Mouse (Mus musculus) heart, postnatal 14 days (tissue): ENCODE results near the gene Sema6d. TPM values are rescaled to one million over a fixed set of nuclear protein-coding genes. Genes with fewer than 3 reads are reported as not detected.
A peak's percentile ranks its signal among the peaks of the same experiment; 100 is the strongest.

Experiments
- DNase-seq, 2 experiments: peaks; one replicate each; pipeline ENCODE4 v3.0.0; 2021 to 2022
- intact Hi-C: fragments of 180-260 bp; cut with DNase I; formaldehyde crosslinking; loops from one replicate; pipeline ENCODE4 v1.15.1; 2025
- long read RNA-seq, 2 experiments: library from polyadenylated mRNA; stranded (forward); transcript quantifications; one replicate each; pipeline ENCODE4 v2.0.0; 2021
- total RNA-seq, 2 experiments: library from RNA; stranded (reverse); gene quantifications; 2 replicates each; pipeline ENCODE4 v1.2.3; 2021

Gene Sema6d
- total RNA-seq = 10 to 100 TPM; 23.6 to 23.8 TPM
- long read RNA-seq, experiment 1, full-length matches to known transcripts = 1 of 6 reads
- long read RNA-seq, experiment 1, partial matches to known transcripts = 1 of 6 reads
- long read RNA-seq, experiment 1, other reads (novel, unspliced or antisense) = 4 of 6 reads
- long read RNA-seq, experiment 2, full-length matches to known transcripts = 1 of 6 reads
- long read RNA-seq, experiment 2, partial matches to known transcripts = 0 of 6 reads
- long read RNA-seq, experiment 2, other reads (novel, unspliced or antisense) = 5 of 6 reads

GRCm38 (mm10) chr2:124089813-124090230, at the start of gene Sema6d:
Sema6d (plus strand) TSS chr2:124089969.
- intact Hi-C loops = loop anchor here (10.0 kb wide), 1 partner anchor 775 kb away; no protein-coding TSS in a partner anchor
- peak; percentile 4 to 7 for DNase-seq

DNA sequence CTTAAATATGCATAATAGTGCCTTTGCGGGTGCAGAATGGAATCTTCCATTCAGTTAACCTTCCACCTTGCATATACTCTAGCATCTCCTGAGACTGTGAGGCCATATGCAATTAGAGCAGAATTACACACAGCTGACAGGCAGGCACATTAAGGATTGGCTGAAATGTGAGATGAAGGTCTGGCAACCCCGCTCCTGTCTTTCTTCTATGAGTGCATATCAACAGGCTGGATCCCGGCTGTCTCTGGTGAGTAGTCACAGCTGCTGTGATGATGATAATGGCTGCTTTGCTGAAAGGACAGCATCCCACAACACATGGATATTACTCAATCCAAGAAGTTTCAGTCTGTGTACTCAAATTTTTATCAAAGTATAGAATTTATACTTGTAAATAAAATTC, 29.9 kb upstream of the Sema6d start:
- intact Hi-C loops = no loop called here
- no peak for DNase-seq

DNA sequence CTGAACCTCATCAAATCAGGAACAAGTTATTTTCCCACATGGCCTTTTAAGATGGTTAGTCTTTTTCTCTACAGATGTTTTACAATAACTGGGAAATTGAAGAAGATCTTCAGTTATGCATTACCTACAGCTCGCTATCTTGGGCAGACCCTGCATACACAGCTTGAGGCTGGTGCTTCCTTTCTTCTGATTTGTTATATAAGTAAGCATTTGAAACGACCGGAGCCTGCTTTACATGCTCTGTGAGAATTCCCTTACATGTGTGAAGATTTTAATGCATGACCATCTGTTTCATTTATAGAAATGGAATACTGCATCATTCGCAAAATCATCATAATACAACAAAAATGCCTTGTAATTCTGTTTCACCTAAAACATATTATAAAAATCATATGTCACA, 21.4 kb upstream of the Sema6d start:
- no peak for DNase-seq
- intact Hi-C loops = no loop called here

- DNase-seq = no peak
These were observed 19.1 kb upstream of the Sema6d start for GRCm38 (mm10) chr2:124070664-124071063.

GRCm38 (mm10) chr2:124071380-124071779, 18.4 kb upstream of the Sema6d start:
- DNase-seq = no peak
- intact Hi-C loops = no loop called here

More at GRCm38 (mm10) chr2:124070664-124071063, 19.1 kb upstream of the Sema6d start:
- intact Hi-C loops = no loop called here

- intact Hi-C loops = loop anchor here (10.0 kb wide), 1 partner anchor 776 kb away; no protein-coding TSS in a partner anchor
- peak; percentile 4 to 6 for DNase-seq
These were observed 717 bp downstream of the Sema6d start for GRCm38 (mm10) chr2:124090231-124091141.

DNA sequence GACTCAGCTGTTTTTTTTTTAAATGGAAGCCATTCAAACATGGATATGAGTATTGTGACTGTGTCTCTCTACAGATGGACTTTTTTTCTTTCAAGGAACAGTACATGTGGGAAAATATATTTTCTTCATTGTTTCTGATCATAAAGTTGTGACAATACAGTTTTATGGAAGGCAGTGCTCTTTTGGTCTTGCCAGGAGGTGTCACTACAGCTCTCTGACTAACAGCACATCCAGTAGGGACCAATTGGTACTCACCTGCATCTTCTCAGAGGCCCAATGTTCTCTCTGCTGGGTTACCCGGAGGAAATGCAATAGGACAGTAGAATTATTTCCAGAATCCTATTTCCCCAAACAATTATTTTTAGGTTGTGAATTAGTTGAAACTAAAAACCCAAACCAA, 9.9 kb downstream of the Sema6d start:
- no peak for DNase-seq
- intact Hi-C loops = loop anchor here (2.0 to 10.0 kb wide), 6 partner anchors 188 to 1115 kb away; no protein-coding TSS in a partner anchor

DNA sequence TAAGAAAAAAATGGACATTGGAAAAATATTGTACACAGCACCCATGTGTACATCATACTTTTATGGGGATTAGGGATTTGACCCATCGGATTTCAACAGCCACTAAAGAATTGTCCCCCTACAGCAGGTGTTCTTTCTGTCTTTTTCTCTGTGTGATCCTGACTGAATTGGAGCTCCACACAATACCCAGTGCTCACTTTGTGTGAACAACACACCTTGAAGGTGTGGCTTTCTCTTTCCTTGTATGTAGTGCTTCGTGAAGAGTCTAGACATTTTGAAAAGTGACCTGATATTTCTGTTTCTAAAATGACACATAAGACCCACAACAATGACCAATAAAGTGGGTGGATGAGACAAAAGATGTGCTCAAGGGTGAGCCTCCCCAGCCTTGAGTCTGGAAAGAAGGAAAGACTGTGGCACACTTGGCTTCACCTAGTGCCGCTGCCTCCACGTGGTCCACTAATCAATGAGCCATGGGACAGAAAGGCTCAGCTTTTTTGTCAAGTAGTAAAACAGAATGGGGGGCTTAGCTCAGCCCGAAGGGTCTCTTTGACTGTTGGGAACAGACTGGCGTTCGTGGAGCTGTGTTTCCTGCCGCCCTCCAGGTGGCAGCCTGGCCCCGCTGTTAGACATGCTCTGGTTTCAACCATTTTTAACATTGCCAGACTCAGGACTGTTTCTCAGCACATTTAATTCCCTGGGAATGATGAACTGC, 10.9 kb downstream of the Sema6d start:
- DNase-seq = peak; percentile 67 to 74
- intact Hi-C loops = loop anchor here (1.0 to 10.0 kb wide), 7 partner anchors 187 to 1114 kb away; no protein-coding TSS in a partner anchor

- intact Hi-C loops = loop anchor here (1.0 to 10.0 kb wide), 7 partner anchors 186 to 1114 kb away; no protein-coding TSS in a partner anchor
- no peak for DNase-seq
These were observed 11.4 kb downstream of the Sema6d start for GRCm38 (mm10) chr2:124101201-124101517.

DNA sequence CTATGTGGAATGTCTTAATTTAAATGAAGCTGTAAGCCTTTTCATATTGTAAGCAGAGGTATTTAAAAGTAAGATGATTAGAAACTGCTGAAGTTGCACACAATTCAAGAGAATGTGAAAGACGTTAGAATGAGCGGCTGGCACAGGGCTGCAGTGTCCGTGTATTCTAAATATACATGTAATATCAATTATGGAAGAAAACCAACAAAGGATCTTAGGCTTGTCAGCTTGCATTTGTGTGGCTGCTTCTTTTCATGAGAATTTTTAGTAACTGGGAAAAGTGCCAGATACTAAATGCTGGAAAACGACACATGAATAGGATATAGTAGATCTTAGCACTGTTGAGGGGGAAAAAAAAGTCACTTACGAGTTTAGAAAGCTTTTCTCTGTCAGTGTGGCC, 11.8 kb downstream of the Sema6d start:
- DNase-seq = no peak

GRCm38 (mm10) chr2:124103277-124103676, 13.5 kb downstream of the Sema6d start:
- intact Hi-C loops = loop anchor here (5.0 to 10.0 kb wide), 3 partner anchors 184 to 1112 kb away; no protein-coding TSS in a partner anchor
- no peak for DNase-seq

More for the DNA sequence above, 11.8 kb downstream of the Sema6d start:
- intact Hi-C loops = loop anchor here (1.0 to 10.0 kb wide), 7 partner anchors 186 to 1113 kb away; no protein-coding TSS in a partner anchor

GRCm38 (mm10) chr2:124118469-124119243, 28.9 kb downstream of the Sema6d start:
- intact Hi-C loops = no loop called here

GRCm38 (mm10) chr2:124120355-124120754, 30.6 kb downstream of the Sema6d start:
- peak; percentile 6 to 7 for DNase-seq
- intact Hi-C loops = no loop called here

More at GRCm38 (mm10) chr2:124118469-124119243, 28.9 kb downstream of the Sema6d start:
- no peak for DNase-seq

DNA sequence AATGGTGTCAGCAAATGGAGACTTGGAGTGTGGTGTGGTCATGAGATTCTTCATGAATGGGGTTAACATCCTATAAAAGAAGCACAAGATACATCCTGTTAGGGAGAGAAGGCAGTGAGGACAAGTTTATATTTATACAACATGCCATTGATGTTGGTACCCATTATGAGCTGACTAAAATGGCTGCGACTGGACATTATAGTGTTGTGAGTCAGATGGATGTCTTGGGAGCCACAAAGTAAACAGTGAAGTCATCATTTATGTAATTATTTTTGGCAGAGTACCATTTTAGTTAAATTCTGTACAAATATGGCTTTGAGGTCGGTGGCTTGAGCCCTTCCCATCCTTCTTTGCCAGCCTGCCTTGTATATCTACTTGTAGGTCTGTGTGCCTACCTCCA, 31.8 kb downstream of the Sema6d start:
- intact Hi-C loops = no loop called here
- no peak for DNase-seq

DNA sequence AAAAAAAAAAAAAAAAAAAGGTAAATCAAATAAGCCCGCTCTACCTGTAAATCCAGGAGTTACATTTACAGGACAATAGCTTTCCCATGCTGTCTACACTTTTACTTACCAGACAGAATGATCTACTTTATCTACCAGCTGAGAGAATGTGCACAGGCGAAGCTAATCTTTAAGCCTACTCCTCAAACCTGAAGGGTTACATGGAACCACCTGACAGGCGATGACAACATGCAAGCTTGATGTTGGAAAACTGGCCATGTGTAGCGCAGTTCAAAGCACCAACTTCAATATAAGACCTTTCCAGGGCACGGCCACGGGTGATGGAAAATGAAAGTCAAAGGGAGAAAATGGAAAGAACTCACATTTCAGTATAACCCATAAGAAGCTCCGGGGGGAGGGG, 35.7 kb downstream of the Sema6d start:
- intact Hi-C loops = no loop called here
- DNase-seq = no peak

DNA sequence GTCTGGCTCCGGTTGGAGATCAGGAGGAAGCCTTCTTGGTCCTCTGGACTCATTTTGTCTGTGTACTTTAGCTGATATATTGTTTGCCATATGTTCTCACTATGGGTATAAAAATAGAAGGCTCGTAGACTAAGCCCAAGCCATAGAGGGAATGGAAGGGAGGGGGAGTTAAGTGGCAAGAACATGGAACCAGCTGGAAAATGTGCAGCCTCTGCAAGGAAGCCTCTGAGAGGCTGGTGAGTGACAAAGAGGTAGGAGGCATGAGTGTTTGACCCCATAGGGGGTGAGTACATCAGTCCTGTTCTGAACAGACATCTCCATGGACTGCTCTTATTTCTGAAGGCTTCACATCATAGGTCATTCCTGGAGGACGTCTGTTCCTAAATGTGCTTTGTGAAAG, 37.1 kb downstream of the Sema6d start:
- intact Hi-C loops = no loop called here
- DNase-seq = no peak

GRCm38 (mm10) chr2:124130876-124131275, 41.1 kb downstream of the Sema6d start:
- DNase-seq = no peak
- intact Hi-C loops = no loop called here

- no peak for DNase-seq
- intact Hi-C loops = no loop called here
These were observed 51.8 kb downstream of the Sema6d start for GRCm38 (mm10) chr2:124141510-124142044.

GRCm38 (mm10) chr2:124145528-124145927, 55.8 kb downstream of the Sema6d start:
- no peak for DNase-seq
- intact Hi-C loops = no loop called here
